Mouse (Mus musculus) heart, postnatal 25 days (tissue): ENCODE measurements around the gene Panx2. TPM values are rescaled to one million over a fixed set of nuclear protein-coding genes. Genes with fewer than 3 reads are reported as not detected.

Source experiments
- DNase-seq: peaks from one replicate; pipeline ENCODE4 v3.0.0; 2022; ENCODE audit warnings: low spot score
- intact Hi-C: fragments of 180-260 bp; cut with DNase I; formaldehyde crosslinking; loops from one replicate; pipeline ENCODE4 v1.15.1; 2025
- total RNA-seq, 2 experiments: library from RNA; stranded (reverse); gene quantifications; 2 replicates each; pipeline ENCODE4 v1.2.3; 2021

Panx2 gene
- total RNA-seq, 2 experiments from 2014 or later, result 1.4 to 1.6 TPM

DNA sequence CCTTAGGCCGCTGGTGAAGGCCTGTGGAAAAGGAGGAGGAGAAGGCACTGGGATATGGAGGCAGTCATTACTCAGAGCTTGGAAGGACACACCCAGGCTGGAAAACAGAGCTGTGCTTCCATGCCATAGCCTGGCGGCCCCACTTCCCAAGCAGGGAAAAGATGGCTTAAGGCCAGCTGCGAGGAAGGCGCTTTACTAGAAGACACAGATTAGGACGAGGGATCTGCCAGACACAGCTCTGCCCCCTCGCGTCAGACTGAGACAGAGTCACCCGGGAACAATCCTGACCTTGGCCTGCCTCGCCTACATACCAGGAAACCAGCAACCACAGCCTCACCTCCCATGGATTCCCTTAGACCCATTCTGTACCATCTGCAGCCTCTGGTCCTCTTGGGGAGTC lies 50.6 kb downstream of the Panx2 start:
- intact Hi-C loops, result no loop called here
- DNase-seq, result no peak

DNA sequence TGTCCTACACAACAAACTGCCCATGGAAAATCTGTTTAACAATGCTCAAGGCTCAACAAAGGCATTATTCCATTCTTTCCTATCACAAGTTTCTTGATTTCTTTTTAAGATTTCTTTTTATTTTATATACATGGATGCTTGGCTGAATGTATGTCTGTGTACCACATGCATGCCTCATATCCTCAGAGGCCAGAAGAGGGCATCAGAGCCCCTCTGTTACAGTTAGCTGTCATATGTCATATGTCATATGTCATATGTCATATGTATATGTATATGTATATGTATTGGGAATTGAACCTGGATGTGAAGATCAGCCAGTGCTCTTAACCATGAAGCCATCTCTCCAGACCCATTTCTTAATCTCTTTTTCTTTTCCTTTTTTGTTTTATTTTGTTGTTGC lies 58.5 kb downstream of the Panx2 start:
- intact Hi-C loops, result no loop called here
- DNase-seq, result no peak

DNA sequence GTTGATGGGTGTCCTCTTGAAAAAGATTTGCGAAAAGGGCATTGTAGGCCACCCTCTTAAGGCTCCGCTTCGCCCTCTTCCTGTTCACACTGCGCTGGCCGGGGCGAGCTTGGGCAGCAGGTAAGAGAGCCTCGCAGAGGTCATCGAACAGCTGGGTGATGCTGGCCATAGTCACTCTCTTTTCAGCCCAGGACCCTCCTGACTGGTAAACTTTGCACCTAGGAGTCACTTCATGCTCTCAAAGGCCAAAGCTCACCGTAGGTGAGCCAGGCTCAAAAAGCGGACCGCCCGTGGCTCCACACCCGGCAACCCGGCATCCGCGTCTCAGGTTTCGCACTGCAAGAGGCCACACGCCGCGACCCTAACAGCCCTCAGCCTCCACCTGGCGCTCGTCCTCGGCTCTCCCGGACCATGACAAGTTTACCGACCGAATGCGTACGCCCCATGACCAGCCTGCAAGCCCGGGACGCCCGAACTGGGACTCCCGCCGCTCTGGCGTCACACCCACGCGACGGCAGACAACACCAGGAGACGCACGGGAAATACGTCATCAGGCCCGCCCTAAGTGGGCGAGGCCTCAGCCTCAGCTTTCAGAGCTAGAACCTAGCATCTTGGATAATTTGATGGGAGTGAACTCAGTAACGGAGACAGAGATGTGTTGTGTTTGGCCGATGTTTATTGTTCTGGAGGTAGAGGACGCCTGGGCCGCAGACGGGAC lies 63.3 kb downstream of the Panx2 start, which contains the start of gene Tubgcp6:
TSS of gene Tubgcp6 (minus strand) at position 464 of the 718 bp plus-strand sequence.
- intact Hi-C loops, result loop anchor here (2.0 to 5.0 kb wide), 3 partner anchors 34 to 88 kb away; partner anchors contain the start of genes Dennd6b and Ppp6r2
- peak; percentile 87 for DNase-seq

Other genes with a start within 250 kb of the Panx2 start
- gene Alg12, start 240.4 kb upstream of the Panx2 start, total RNA-seq, result 10 to 100 TPM; 10.7 TPM
- 10 to 100 TPM; 24.7 to 27.3 TPM for gene Creld2, start 240.1 kb upstream of the Panx2 start, total RNA-seq
- gene Pim3, start 197.5 kb upstream of the Panx2 start, total RNA-seq, result 10 to 100 TPM; 86.8 to 98.2 TPM
- not detected for gene Ttll8, start 105.3 kb upstream of the Panx2 start, total RNA-seq
- gene Mlc1, start 80.7 kb upstream of the Panx2 start, total RNA-seq, result not detected
- 10 to 100 TPM; 76.7 to 85.6 TPM for gene Mov10l1, start 76.8 kb upstream of the Panx2 start, total RNA-seq
- 10 to 100 TPM; 44.2 to 45.5 TPM for gene Trabd, start 15.4 kb downstream of the Panx2 start, total RNA-seq
- gene Selenoo, start 29.4 kb downstream of the Panx2 start, total RNA-seq, result 10 to 100 TPM; 15.1 to 15.2 TPM
- 1 to 10 TPM; 8.8 to 9.4 TPM for gene Tubgcp6, start 63.4 kb downstream of the Panx2 start, total RNA-seq
- 1 to 10 TPM; 7.4 to 8.3 TPM for gene Hdac10, start 69.0 kb downstream of the Panx2 start, total RNA-seq
- 10 to 100 TPM; 20.1 to 22.3 TPM for gene Mapk12, start 81.0 kb downstream of the Panx2 start, total RNA-seq
- 1 to 10 TPM; 1.4 to 2.1 TPM for gene Mapk11, start 89.9 kb downstream of the Panx2 start, total RNA-seq
- 10 to 100 TPM; 81.5 to 86.1 TPM for gene Plxnb2, start 121.1 kb downstream of the Panx2 start, total RNA-seq
- 1 to 10 TPM; 8.4 to 8.7 TPM for gene Dennd6b, start 136.8 kb downstream of the Panx2 start, total RNA-seq
- 10 to 100 TPM; 63.4 to 65.0 TPM for gene Ppp6r2, start 151.8 kb downstream of the Panx2 start, total RNA-seq